Mouse (Mus musculus): Measurements from ENCODE around the gene Arhgap23.

Gene Arhgap23

GRCm38 (mm10) chr11:97406094-97406951 is 9.0 kb upstream of the Arhgap23 start:
- DNase-seq (ENCODE audit: low spot score), result no peak

GRCm38 (mm10) chr11:97407456-97407855 is 7.9 kb upstream of the Arhgap23 start:
- no peak for DNase-seq (ENCODE audit: low spot score)

GRCm38 (mm10) chr11:97408171-97408570 is 7.2 kb upstream of the Arhgap23 start:
- peak; percentile 84 for DNase-seq (ENCODE audit: low spot score)

- DNase-seq (ENCODE audit: low spot score), result no peak
Observed at GRCm38 (mm10) chr11:97410958-97411357, 4.4 kb upstream of the Arhgap23 start.

GRCm38 (mm10) chr11:97412117-97412516 is 3.2 kb upstream of the Arhgap23 start:
- DNase-seq (ENCODE audit: low spot score), result peak; percentile 66

GRCm38 (mm10) chr11:97412808-97413347 is 2.5 kb upstream of the Arhgap23 start:
- no peak for DNase-seq (ENCODE audit: low spot score)

- no peak for DNase-seq (ENCODE audit: low spot score)
Observed at GRCm38 (mm10) chr11:97415712-97416636, 641 bp downstream of the Arhgap23 start.

GRCm38 (mm10) chr11:97416637-97417035 is 1.3 kb downstream of the Arhgap23 start:
- DNase-seq (ENCODE audit: low spot score), result no peak

GRCm38 (mm10) chr11:97418834-97419539 is 3.7 kb downstream of the Arhgap23 start:
- no peak for DNase-seq (ENCODE audit: low spot score)

- DNase-seq (ENCODE audit: low spot score), result no peak
Observed at GRCm38 (mm10) chr11:97419540-97419900, 4.2 kb downstream of the Arhgap23 start.

- DNase-seq (ENCODE audit: low spot score), result no peak
Observed at GRCm38 (mm10) chr11:97422507-97422906, 7.2 kb downstream of the Arhgap23 start.

- DNase-seq (ENCODE audit: low spot score), result no peak
Observed at GRCm38 (mm10) chr11:97424092-97424692, 8.9 kb downstream of the Arhgap23 start.

- no peak for DNase-seq (ENCODE audit: low spot score)
Observed at GRCm38 (mm10) chr11:97424802-97425201, 9.5 kb downstream of the Arhgap23 start.

GRCm38 (mm10) chr11:97427794-97428725 is 12.7 kb downstream of the Arhgap23 start:
- DNase-seq (ENCODE audit: low spot score), result peak; percentile 82

- DNase-seq (ENCODE audit: low spot score), result no peak
Observed at GRCm38 (mm10) chr11:97428726-97429077, 13.4 kb downstream of the Arhgap23 start.

- no peak for DNase-seq (ENCODE audit: low spot score)
Observed at GRCm38 (mm10) chr11:97429615-97430014, 14.3 kb downstream of the Arhgap23 start.

GRCm38 (mm10) chr11:97432015-97432414 is 16.7 kb downstream of the Arhgap23 start:
- peak; percentile 81 for DNase-seq (ENCODE audit: low spot score)

- DNase-seq (ENCODE audit: low spot score), result no peak
Observed at GRCm38 (mm10) chr11:97432983-97433539, 17.7 kb downstream of the Arhgap23 start.

GRCm38 (mm10) chr11:97434121-97434520 is 18.8 kb downstream of the Arhgap23 start:
- no peak for DNase-seq (ENCODE audit: low spot score)
